Mouse (Mus musculus): ENCODE data around the gene Rsph9. TPM values are rescaled to one million over a fixed set of nuclear protein-coding genes. Genes with fewer than 3 reads are reported as not detected.

Gene Rsph9
- total and polyA plus RNA-seq, 3 experiments, result not detected

DNA sequence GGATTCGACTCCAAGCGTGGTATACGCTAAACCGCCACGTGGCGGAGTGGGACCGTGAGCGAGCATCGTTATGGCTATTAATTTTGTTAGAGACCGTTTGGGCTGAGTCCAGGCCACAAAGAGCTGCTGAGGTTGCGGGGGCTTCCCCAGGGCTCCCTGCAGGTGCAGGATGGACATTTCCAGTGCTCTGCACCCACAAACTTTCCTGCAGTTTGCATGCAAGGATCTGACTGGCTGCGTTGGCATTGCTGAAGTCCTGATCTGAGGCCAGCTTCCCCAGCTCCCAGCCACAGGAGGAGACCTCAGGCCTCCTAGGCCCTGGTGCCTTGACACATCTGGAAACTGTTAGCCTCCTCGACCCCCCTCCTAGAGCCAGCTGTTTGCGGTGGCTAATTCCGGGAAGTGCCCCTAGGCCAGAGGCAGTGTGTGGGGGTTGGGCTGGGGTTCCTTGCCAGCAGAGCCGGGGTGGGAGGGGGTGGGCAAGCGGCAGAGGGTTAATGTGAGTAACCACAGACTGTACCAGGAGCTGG lies 57.6 kb downstream of the Rsph9 start:
- TF ChIP-seq POLR2AphosphoS5 (IDR thresholded peaks at IDR 0.05; ENCODE audit: insufficient replicate concordance, low read depth, low read length) (no peak), GATA2 (IDR thresholded peaks at IDR 0.05; ENCODE audit: borderline replicate concordance, low read depth, low read length) (no peak), TAL1 (conservative IDR thresholded peaks at IDR 0.05; ENCODE audit: low read depth, low read length) (no peak), GATA1 (IDR thresholded peaks at IDR 0.05; ENCODE audit: borderline replicate concordance, low read length) (no peak), CTCF (IDR thresholded peaks at IDR 0.05; ENCODE audit: low read depth, low read length) (no peak)
- H3K9me3 ChIP-seq (replicated peaks), result no peaks in the 10 kb centered on the region
- DNase-seq (ENCODE audit: low spot score), result peak; percentile 12
- H3K36me3 ChIP-seq (replicated peaks), result peaks cover 4% of the 10 kb centered on the region
- no peak overlapping the region for H3K4me3 ChIP-seq (ENCODE audit: low read depth, low read length)
- peaks cover 8% of the 10 kb centered on the region for H3K4me1 ChIP-seq (ENCODE audit: insufficient read depth, low read depth, low read length)
- peaks cover 20% of the 10 kb centered on the region for H3K27me3 ChIP-seq (ENCODE audit: insufficient read depth, low read length)
- ATAC-seq (ENCODE audit: extremely low read depth, insufficient number of reproducible peaks, low FRiP score, poor library complexity, severe bottlenecking), result no peak

- Histone ChIP-seq H3K4me1 (ENCODE audit: insufficient read depth, low read depth, low read length) (peaks cover 8% of the 10 kb centered on the region), H3K27me3 (ENCODE audit: insufficient read depth, low read length) (peaks cover 18% of the 10 kb centered on the region), H3K4me3 (ENCODE audit: low read depth, low read length) (no peak overlapping the region), H3K36me3 (replicated peaks) (peaks cover 4% of the 10 kb centered on the region), H3K9me3 (replicated peaks) (peaks cover under 1% of the 10 kb centered on the region; the same call in 1 of the 2 replicates)
- TF ChIP-seq CTCF (IDR thresholded peaks at IDR 0.05; ENCODE audit: low read depth, low read length) (no peak), POLR2AphosphoS5 (IDR thresholded peaks at IDR 0.05; ENCODE audit: insufficient replicate concordance, low read depth, low read length) (no peak), GATA1 (IDR thresholded peaks at IDR 0.05; ENCODE audit: borderline replicate concordance, low read length) (no peak), TAL1 (conservative IDR thresholded peaks at IDR 0.05; ENCODE audit: low read depth, low read length) (no peak), GATA2 (IDR thresholded peaks at IDR 0.05; ENCODE audit: borderline replicate concordance, low read depth, low read length) (no peak)
- DNase-seq (ENCODE audit: low spot score) (peak; percentile 57), ATAC-seq (ENCODE audit: extremely low read depth, insufficient number of reproducible peaks, low FRiP score, poor library complexity, severe bottlenecking) (no peak)
Observed at GRCm38 (mm10) chr17:46084091-46084501, 59.9 kb downstream of the Rsph9 start.

DNA sequence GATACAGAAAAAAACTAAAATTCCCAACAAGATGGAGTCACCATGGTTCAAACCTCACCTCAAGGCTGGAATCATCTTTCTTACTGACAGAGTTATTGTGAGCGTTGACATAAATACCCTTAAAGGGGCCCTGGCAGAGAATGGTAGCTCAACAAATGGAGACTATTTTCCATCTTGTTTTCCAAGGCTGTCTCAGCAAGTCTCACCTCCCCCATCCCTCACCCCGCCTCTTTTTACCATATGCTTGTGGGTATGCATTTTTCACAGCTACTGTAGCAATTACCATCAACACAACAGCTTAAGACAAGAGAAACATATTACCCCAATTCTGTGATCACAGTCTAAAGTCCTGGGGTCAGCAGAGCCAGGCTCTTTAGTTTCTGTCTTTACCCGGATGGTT lies 60.6 kb downstream of the Rsph9 start:
- Histone ChIP-seq H3K27me3 (ENCODE audit: insufficient read depth, low read length) (peaks cover 12% of the 10 kb centered on the region), H3K9me3 (replicated peaks) (peaks cover 3% of the 10 kb centered on the region), H3K36me3 (replicated peaks) (peaks cover 4% of the 10 kb centered on the region), H3K4me3 (ENCODE audit: low read depth, low read length) (no peak overlapping the region), H3K4me1 (ENCODE audit: insufficient read depth, low read depth, low read length) (peaks cover 8% of the 10 kb centered on the region)
- DNase-seq (ENCODE audit: low spot score) (no peak), ATAC-seq (ENCODE audit: extremely low read depth, insufficient number of reproducible peaks, low FRiP score, poor library complexity, severe bottlenecking) (no peak)
- no peak for TF ChIP-seq GATA2 (IDR thresholded peaks at IDR 0.05; ENCODE audit: borderline replicate concordance, low read depth, low read length)
- no peak for TF ChIP-seq POLR2AphosphoS5 (IDR thresholded peaks at IDR 0.05; ENCODE audit: insufficient replicate concordance, low read depth, low read length)
- no peak for TF ChIP-seq CTCF (IDR thresholded peaks at IDR 0.05; ENCODE audit: low read depth, low read length)
- TF ChIP-seq TAL1 (conservative IDR thresholded peaks at IDR 0.05; ENCODE audit: low read depth, low read length), result no peak
- TF ChIP-seq GATA1 (IDR thresholded peaks at IDR 0.05; ENCODE audit: borderline replicate concordance, low read length), result no peak

DNA sequence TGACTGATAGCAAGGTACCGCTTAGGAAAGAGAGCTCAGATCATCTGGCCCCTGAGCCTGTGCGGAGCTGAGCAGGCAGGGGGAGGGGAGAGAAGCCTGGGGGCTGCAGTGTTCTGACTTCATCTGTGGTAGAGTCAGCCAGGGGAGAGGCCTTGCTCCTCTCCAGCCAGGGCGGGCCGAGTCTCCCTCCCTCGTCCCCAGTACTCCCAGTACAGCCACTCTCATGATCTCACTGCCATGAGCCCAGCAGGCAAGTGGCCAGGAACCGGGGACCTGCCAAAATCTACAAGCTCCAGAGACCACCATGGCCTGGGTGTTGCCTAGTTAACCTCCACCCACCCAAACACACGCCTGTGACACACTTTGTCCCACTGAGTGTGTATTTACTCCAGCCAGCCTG lies 62.4 kb downstream of the Rsph9 start:
- H3K27me3 ChIP-seq (ENCODE audit: insufficient read depth, low read length), result peaks cover 4% of the 10 kb centered on the region; the same call in 1 of the 2 replicates
- DNase-seq (ENCODE audit: low spot score), result no peak
- peaks cover 6% of the 10 kb centered on the region for H3K4me1 ChIP-seq (ENCODE audit: insufficient read depth, low read depth, low read length)
- TF ChIP-seq TAL1 (conservative IDR thresholded peaks at IDR 0.05; ENCODE audit: low read depth, low read length) (no peak), GATA2 (IDR thresholded peaks at IDR 0.05; ENCODE audit: borderline replicate concordance, low read depth, low read length) (no peak)
- H3K4me3 ChIP-seq (ENCODE audit: low read depth, low read length), result no peak overlapping the region
- ATAC-seq (ENCODE audit: extremely low read depth, insufficient number of reproducible peaks, low FRiP score, poor library complexity, severe bottlenecking), result no peak
- H3K36me3 ChIP-seq (replicated peaks), result peaks cover 4% of the 10 kb centered on the region
- H3K9me3 ChIP-seq (replicated peaks), result peaks cover 3% of the 10 kb centered on the region

GRCm38 (mm10) chr17:46081042-46081441 lies 63.0 kb downstream of the Rsph9 start:
- H3K36me3 ChIP-seq (replicated peaks), result peaks cover 4% of the 10 kb centered on the region
- peaks cover 3% of the 10 kb centered on the region for H3K9me3 ChIP-seq (replicated peaks)
- DNase-seq (ENCODE audit: low spot score) (no peak), ATAC-seq (ENCODE audit: extremely low read depth, insufficient number of reproducible peaks, low FRiP score, poor library complexity, severe bottlenecking) (no peak)
- no peak for TF ChIP-seq GATA2 (IDR thresholded peaks at IDR 0.05; ENCODE audit: borderline replicate concordance, low read depth, low read length)
- no peak for TF ChIP-seq TAL1 (conservative IDR thresholded peaks at IDR 0.05; ENCODE audit: low read depth, low read length)
- no peak for TF ChIP-seq GATA1 (IDR thresholded peaks at IDR 0.05; ENCODE audit: borderline replicate concordance, low read length)
- no peak for TF ChIP-seq POLR2AphosphoS5 (IDR thresholded peaks at IDR 0.05; ENCODE audit: insufficient replicate concordance, low read depth, low read length)
- TF ChIP-seq CTCF (IDR thresholded peaks at IDR 0.05; ENCODE audit: low read depth, low read length), result no peak
- H3K4me3 ChIP-seq (ENCODE audit: low read depth, low read length), result no peak overlapping the region
- H3K27me3 ChIP-seq (ENCODE audit: insufficient read depth, low read length), result peaks cover 4% of the 10 kb centered on the region; the same call in 1 of the 2 replicates
- H3K4me1 ChIP-seq (ENCODE audit: insufficient read depth, low read depth, low read length), result no peaks in the 10 kb centered on the region; the same call in 1 of the 2 replicates

GRCm38 (mm10) chr17:46080388-46080787 lies 63.6 kb downstream of the Rsph9 start:
- Histone ChIP-seq H3K9me3 (replicated peaks) (peaks cover 3% of the 10 kb centered on the region), H3K36me3 (replicated peaks) (peaks cover 4% of the 10 kb centered on the region), H3K27me3 (ENCODE audit: insufficient read depth, low read length) (peaks cover 4% of the 10 kb centered on the region; the same call in 1 of the 2 replicates), H3K4me1 (ENCODE audit: insufficient read depth, low read depth, low read length) (no peaks in the 10 kb centered on the region; the same call in 1 of the 2 replicates), H3K4me3 (ENCODE audit: low read depth, low read length) (no peak overlapping the region)
- no peak for ATAC-seq (ENCODE audit: extremely low read depth, insufficient number of reproducible peaks, low FRiP score, poor library complexity, severe bottlenecking)
- DNase-seq (ENCODE audit: low spot score), result no peak
- TF ChIP-seq POLR2AphosphoS5 (IDR thresholded peaks at IDR 0.05; ENCODE audit: insufficient replicate concordance, low read depth, low read length) (no peak), TAL1 (conservative IDR thresholded peaks at IDR 0.05; ENCODE audit: low read depth, low read length) (no peak), GATA2 (IDR thresholded peaks at IDR 0.05; ENCODE audit: borderline replicate concordance, low read depth, low read length) (no peak), CTCF (IDR thresholded peaks at IDR 0.05; ENCODE audit: low read depth, low read length) (no peak), GATA1 (IDR thresholded peaks at IDR 0.05; ENCODE audit: borderline replicate concordance, low read length) (no peak)

All from G1E (cell line).